Mouse (Mus musculus) myocyte (in vitro differentiated cells): ENCODE measurements around the gene Bcl6b. TPM values are rescaled to one million over a fixed set of nuclear protein-coding genes. Genes with fewer than 3 reads are reported as not detected.

Experiments
- H3K27me3 ChIP-seq: one replicate; pipeline ENCODE4 v1.6.1; 2011; ENCODE audit not compliant: control insufficient read depth, insufficient read depth, insufficient read length
- H3K36me3 ChIP-seq: one replicate; pipeline ENCODE4 v1.6.1; 2011; ENCODE audit not compliant: control insufficient read depth, insufficient read depth
- H3K4me2 ChIP-seq: one replicate; pipeline ENCODE4 v1.6.1; 2011; ENCODE audit warnings: low read depth, control low read depth
- H3K4me3 ChIP-seq: one replicate; pipeline ENCODE4 v1.5.1; 2011; ENCODE audit warnings: mild to moderate bottlenecking, control low read depth, moderate library complexity
- H3K79me2 ChIP-seq: one replicate; pipeline ENCODE4 v1.6.1; 2011; ENCODE audit not compliant: control insufficient read depth, insufficient read depth
- H3ac ChIP-seq: one replicate; pipeline ENCODE4 v1.6.1; 2011; ENCODE audit not compliant: control insufficient read depth, insufficient read length
- CEBPB ChIP-seq: IDR thresholded peaks from 2 replicates; pipeline ENCODE4 v1.6.1; 2011; ENCODE audit warnings: mild to moderate bottlenecking, moderate library complexity; ENCODE audit not compliant: poor library complexity, insufficient read depth, severe bottlenecking
- E2F4 ChIP-seq: IDR thresholded peaks from one replicate; pipeline ENCODE4 v1.6.1; 2011; ENCODE audit warnings: mild to moderate bottlenecking, control low read depth, moderate library complexity; ENCODE audit not compliant: insufficient read depth
- MAX ChIP-seq: IDR thresholded peaks from one replicate; pipeline ENCODE4 v1.6.1; 2011; ENCODE audit warnings: low read depth, mild to moderate bottlenecking, control low read depth
- MYOD1 ChIP-seq, 3 experiments: IDR thresholded peaks; one replicate each; pipeline ENCODE4 v1.6.1; 2011; ENCODE audit warnings: control low read depth in 2 of 3, low read depth in 2 of 3, mild to moderate bottlenecking in 2 of 3, moderate library complexity in 1 of 3; ENCODE audit not compliant: insufficient read length in 2 of 3, control insufficient read depth in 1 of 3
- MYOG ChIP-seq, 3 experiments: IDR thresholded peaks; one replicate each; pipeline ENCODE4 v1.6.1; 2011; ENCODE audit warnings: control low read depth in 2 of 3, low read depth in 2 of 3, mild to moderate bottlenecking in 2 of 3; ENCODE audit not compliant: insufficient read length in 2 of 3, control insufficient read depth in 1 of 3, insufficient read depth in 1 of 3
- POLR2A ChIP-seq: IDR thresholded peaks from one replicate; pipeline ENCODE4 v1.6.1; 2011; ENCODE audit warnings: low read depth, mild to moderate bottlenecking, control low read depth, moderate library complexity; ENCODE audit not compliant: insufficient read length
- POLR2AphosphoS2 ChIP-seq: IDR thresholded peaks from one replicate; pipeline ENCODE4 v1.6.1; 2011; ENCODE audit warnings: low read depth, control low read depth; ENCODE audit not compliant: insufficient read length
- REST ChIP-seq: IDR thresholded peaks from one replicate; pipeline ENCODE4 v1.6.1; 2011; ENCODE audit warnings: mild to moderate bottlenecking, control low read depth, moderate library complexity; ENCODE audit not compliant: insufficient read depth, insufficient read length
- SRF ChIP-seq: IDR thresholded peaks from one replicate; pipeline ENCODE4 v1.6.1; 2011; ENCODE audit warnings: low read depth; ENCODE audit not compliant: control insufficient read depth, insufficient read length
- TCF12 ChIP-seq: IDR thresholded peaks from one replicate; pipeline ENCODE4 v1.6.1; 2011; ENCODE audit warnings: mild to moderate bottlenecking, control low read depth; ENCODE audit not compliant: poor library complexity, insufficient read depth, severe bottlenecking
- TCF3 ChIP-seq: IDR thresholded peaks from one replicate; pipeline ENCODE4 v1.6.1; 2011; ENCODE audit warnings: low read depth, control low read depth; ENCODE audit not compliant: insufficient read length
- USF1 ChIP-seq: IDR thresholded peaks from one replicate; pipeline ENCODE4 v1.6.1; 2011; ENCODE audit warnings: low read depth, mild to moderate bottlenecking, control low read depth, moderate library complexity
- polyA plus RNA-seq: library from polyadenylated mRNA; unstranded; fragments of >200 nt; fragmentation: generic; extraction: Trizol; gene quantifications from one replicate; pipeline ENCODE4 v1.2.1, GENCODE M21; 2012; ENCODE audit warnings: missing spikeins

Gene Bcl6b
- polyA plus RNA-seq, 1 experiment, result 2.8 TPM

DNA sequence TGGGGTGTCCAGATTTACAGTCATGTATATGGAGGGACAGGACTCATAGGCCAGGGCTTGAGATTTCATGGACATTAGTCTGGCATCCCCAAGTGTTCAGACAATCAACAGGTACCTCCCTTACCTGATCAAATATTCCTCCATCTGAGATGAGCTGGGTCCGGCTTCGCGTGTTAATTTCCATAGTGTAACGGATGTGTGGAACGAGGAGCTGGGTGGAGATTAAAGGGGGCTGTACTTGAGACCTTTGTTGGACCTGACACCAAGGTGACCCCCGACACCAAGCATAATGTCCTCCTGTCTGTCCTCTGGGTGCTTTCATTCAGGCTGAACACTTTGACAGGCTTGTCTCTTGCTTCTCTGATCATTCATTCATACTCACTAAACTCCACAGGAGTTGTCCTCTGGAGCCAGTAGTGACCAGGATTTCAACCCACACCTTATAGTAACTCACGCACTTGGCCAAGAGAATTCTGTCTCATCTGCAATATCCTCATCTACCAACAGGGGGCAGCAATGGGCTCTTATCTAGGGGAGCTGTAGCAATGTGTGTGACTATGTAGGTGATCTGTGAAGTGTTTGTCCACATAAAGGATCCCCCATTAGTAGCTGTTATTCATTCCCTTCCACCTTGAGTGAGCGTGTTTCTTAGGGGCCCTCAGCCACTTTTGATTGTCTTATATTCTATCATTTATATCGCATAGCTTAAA lies 17.7 kb upstream of the Bcl6b start:
- no peaks in the 10 kb centered on the region for H3K36me3 ChIP-seq
- H3K4me2 ChIP-seq, result no peak overlapping the region
- peaks cover 28% of the 10 kb centered on the region for H3K27me3 ChIP-seq
- no peak overlapping the region for H3K4me3 ChIP-seq
- no peaks in the 10 kb centered on the region for H3K79me2 ChIP-seq
- no peak overlapping the region for H3ac ChIP-seq
- TF ChIP-seq SRF, result no peak

DNA sequence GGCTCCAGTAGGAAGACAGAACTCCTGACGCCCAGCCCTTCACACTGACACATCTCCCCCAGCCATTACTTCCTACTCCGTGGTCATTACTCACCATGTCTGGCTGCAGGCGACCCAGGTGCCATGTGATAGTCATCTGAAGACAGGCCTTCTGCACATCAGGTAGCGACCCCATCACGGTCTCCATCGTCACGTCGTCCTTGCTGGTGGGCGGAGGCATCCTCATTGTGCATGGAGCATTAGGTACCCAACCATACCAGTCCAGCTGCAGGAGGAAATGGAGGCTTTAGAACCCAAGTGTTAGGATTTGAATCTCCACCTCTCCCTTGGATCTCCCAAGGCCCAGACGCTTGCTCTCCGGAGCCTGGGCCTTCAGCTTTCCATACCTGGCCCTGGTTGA lies 13.0 kb upstream of the Bcl6b start:
- no peak for TF ChIP-seq MYOG (IDR thresholded peaks at IDR 0.05; ENCODE audit: control insufficient read depth in 1 of 3, insufficient read depth in 1 of 3, insufficient read length in 2 of 3, low read depth in 2 of 3)
- no peak for TF ChIP-seq TCF3
- no peak for TF ChIP-seq E2F4
- TF ChIP-seq REST, result no peak
- no peak for TF ChIP-seq TCF12
- no peak for TF ChIP-seq USF1
- TF ChIP-seq MYOD1 (IDR thresholded peaks at IDR 0.05; ENCODE audit: control insufficient read depth in 1 of 3, insufficient read length in 2 of 3, low read depth in 2 of 3), result no peak
- TF ChIP-seq CEBPB, result no peak
- H3K79me2 ChIP-seq, result peaks cover 13% of the 10 kb centered on the region
- peaks cover 15% of the 10 kb centered on the region for H3K27me3 ChIP-seq
- H3K4me3 ChIP-seq, result no peak overlapping the region
- no peak overlapping the region for H3ac ChIP-seq
- H3K36me3 ChIP-seq, result no peaks in the 10 kb centered on the region
- no peak overlapping the region for H3K4me2 ChIP-seq

DNA sequence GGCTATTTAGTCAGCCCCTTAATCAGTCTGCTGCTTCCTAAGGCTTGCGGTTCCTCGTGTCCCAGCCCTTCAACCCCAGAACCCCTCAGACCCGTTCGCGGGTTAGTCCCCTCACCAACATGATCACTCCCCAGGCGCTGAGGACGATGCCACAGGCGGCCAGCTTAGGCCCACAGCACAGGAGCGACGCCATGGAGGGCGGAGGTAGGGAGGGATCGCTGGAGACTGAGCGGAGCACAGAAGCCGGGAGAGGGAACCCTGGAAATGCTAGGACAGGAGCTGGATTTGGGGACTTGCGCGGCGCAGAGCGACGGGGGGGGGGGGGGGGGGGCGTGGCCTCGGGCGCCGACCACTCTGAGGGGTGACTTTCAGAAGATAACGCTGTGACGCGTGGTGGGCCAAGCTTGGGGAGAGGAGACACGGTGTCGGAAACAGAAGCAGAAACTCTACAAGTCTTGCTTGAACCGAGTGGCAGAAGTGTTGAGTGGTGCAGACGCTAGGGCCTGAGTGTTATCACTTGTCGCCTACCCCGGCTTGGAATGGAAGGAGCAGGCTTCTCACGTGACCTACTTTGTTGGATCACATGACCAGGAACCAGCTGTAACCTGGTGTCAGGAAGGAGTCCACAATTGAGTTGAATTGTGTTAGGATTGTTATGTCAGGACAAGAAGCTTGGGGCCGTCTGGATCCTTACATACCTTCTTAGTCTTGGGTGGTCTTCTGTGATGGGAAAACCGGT lies 10.1 kb upstream of the Bcl6b start, which contains the start of the genes Gm21988 and Rnasek:
Gene Gm21988, minus strand, starts transcription at position 290 of the 739 bp plus-strand sequence.
Gene Rnasek, minus strand, starts transcription at position 302 of the 739 bp plus-strand sequence.
- peak within 1 kb of the TSS; percentile 60 for H3K4me3 ChIP-seq
- H3ac ChIP-seq, result peak within 1 kb of the TSS; percentile 4
- peaks cover 5% of the 10 kb centered on the region for H3K27me3 ChIP-seq
- H3K36me3 ChIP-seq, result no peaks in the 10 kb centered on the region
- peak within 1 kb of the TSS; percentile 88 for H3K4me2 ChIP-seq
- TF ChIP-seq CEBPB, result no peak
- peak; percentile 70 for TF ChIP-seq POLR2AphosphoS2
- TF ChIP-seq MYOD1 (IDR thresholded peaks at IDR 0.05; ENCODE audit: control insufficient read depth in 1 of 3, insufficient read length in 2 of 3, low read depth in 2 of 3), result peak in 2 of 3 experiments; percentile 17 to 23
- peak in 1 of 3 experiments; percentile 28 for TF ChIP-seq MYOG (IDR thresholded peaks at IDR 0.05; ENCODE audit: control insufficient read depth in 1 of 3, insufficient read depth in 1 of 3, insufficient read length in 2 of 3, low read depth in 2 of 3)
- TF ChIP-seq USF1, result peak; percentile 100
- TF ChIP-seq SRF, result no peak
- TF ChIP-seq TCF12, result no peak
- TF ChIP-seq MAX, result no peak
- TF ChIP-seq POLR2A, result peak; percentile 89
- peaks cover 13% of the 10 kb centered on the region for H3K79me2 ChIP-seq

DNA sequence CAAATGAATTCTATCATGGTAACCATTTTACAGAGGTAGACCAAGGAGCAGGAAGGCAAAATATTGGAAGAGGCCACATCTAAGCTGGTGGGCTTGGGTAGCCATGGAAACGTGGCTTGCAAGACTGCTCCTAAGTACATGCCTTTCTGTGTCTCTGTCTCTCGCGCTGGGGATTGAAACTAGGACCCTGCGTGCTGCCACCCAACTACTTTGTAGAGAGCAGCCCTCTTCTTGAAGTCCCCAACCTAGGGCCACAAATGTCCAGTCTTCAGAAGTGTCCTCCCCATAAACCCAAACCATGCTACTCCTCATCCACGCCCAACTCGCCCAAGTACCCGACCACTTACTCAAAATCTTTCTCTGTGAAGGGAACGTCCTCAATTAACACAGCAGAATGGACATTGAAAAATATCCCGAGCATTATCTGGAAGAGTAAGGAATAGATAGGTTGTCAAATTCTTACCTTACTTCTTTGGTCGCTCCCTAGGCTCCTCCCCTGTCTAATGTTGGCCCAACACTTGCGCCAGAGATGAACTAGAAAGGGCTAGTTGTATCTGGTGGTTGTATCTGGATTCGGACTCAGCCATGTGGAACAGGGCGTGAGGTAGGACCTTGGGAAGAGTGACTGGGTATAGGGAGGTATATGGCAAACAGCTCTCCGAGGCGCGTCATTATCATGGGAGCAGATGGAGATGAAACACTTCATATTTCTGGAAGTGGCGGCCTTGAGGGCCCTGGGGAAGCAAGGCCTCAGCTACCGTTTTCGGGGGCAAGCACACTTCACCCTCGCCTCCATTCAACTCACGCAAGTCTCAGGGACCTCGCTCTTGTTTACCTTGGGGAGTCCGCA lies 9.2 kb upstream of the Bcl6b start:
- TF ChIP-seq USF1, result no peak
- peak; percentile 21 for TF ChIP-seq POLR2AphosphoS2
- H3K4me3 ChIP-seq, result peak overlapping the region; percentile 60
- peaks cover 13% of the 10 kb centered on the region for H3K79me2 ChIP-seq
- no peaks in the 10 kb centered on the region for H3K36me3 ChIP-seq
- peak overlapping the region; percentile 4 for H3ac ChIP-seq
- peak overlapping the region; percentile 88 for H3K4me2 ChIP-seq
- H3K27me3 ChIP-seq, result peaks cover 5% of the 10 kb centered on the region
